Mouse (Mus musculus): ENCODE results near the gene Mrpl45. TPM values are rescaled to one million over a fixed set of nuclear protein-coding genes. Genes with fewer than 3 reads are reported as not detected.
A peak's percentile ranks its signal among the peaks of the same experiment; 100 is the strongest.
"Not testable (repeated sequence)": the region's sequence is repeated elsewhere in the genome, so short reads cannot be mapped to it uniquely, and the experiment has no call there.

Gene Mrpl45
- polyA plus RNA-seq, 1 experiment from 2014 or later: 43.0 TPM

DNA sequence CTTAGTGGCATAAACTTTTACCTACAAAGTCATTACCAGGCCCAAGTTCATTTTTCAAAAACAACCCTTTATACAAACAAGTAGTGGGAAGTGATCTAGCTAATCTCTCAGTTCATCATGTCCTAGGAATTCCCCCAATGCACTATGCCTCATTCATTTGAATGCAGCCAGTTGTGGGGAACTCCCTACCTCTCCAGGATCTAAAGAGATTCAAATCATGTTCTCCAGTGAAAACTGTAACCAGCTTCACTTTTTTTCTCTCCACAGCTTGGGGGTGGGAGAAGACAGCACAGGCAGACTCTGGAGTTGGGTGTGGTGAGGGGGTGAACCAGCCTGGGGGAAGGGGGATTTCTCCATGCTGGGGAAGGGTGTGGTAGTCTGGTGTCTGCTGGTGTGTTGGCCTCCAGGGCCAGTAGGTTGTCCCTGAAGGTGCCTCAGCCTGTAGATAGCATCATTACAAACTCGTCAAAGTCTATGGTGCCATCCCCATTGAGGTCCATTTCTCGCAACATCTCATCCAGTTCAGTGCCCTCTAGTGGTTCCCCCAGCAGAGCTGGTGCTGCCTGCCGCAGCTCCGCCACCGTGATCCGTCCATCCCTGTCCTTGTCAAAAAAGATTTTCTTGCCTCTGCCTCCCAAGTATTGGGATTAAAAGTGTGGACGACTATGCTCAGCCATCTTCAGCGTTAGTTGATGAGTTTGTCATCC lies 6.5 kb downstream of the Mrpl45 start:
- H3K9me3 ChIP-seq (ENCODE audit: control insufficient read depth, low read length); H3K4me3 ChIP-seq (ENCODE audit: low read length); H3K4me2 ChIP-seq (ENCODE audit: low read depth, low read length); H3K27me3 ChIP-seq (ENCODE audit: control insufficient read depth, insufficient read depth, low read depth, low read length); H3K27ac ChIP-seq (ENCODE audit: low read length); H3K9ac ChIP-seq (ENCODE audit: low read length); ATAC-seq (ENCODE audit: low read depth); H3K4me1 ChIP-seq (replicated peaks; ENCODE audit: control insufficient read depth, insufficient read depth, low read length): not testable (repeated sequence)
- 82% methylated on average over 8 of the region's 8 CpGs for WGBS
- peaks cover 23% of the 10 kb centered on the region for H3K36me3 ChIP-seq (ENCODE audit: control insufficient read depth, insufficient read depth, low read length)

DNA sequence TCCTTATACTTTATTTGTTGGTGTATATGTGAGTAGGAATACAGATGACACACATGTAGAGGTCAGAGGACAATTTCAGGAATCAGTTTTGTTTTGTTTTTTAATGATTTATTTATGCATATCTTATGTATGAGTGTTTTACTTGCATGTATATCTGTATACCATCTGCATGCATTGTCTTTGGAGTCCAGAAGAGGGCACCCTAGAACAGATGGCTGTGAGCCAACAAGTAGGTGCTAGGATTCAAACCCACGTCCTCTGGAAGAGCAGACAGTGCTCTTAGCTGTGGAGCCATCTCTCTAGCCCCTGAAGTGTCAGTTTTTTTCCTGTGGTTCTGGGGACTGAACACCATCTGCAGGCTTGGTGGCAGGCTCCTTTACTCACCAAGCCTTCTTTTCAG lies 9.7 kb downstream of the Mrpl45 start:
- H3K9ac ChIP-seq (ENCODE audit: low read length): no peak overlapping the region
- no peak overlapping the region for H3K27ac ChIP-seq (ENCODE audit: low read length)
- no peak for ATAC-seq (ENCODE audit: low read depth)
- H3K4me3 ChIP-seq (ENCODE audit: low read length): no peak overlapping the region
- WGBS: 59% methylated on average over 1 of the region's 1 CpGs
- no peak overlapping the region for H3K4me2 ChIP-seq (ENCODE audit: low read depth, low read length)
- H3K36me3 ChIP-seq (ENCODE audit: control insufficient read depth, insufficient read depth, low read length): peaks cover 33% of the 10 kb centered on the region
- no peaks in the 10 kb centered on the region for H3K27me3 ChIP-seq (ENCODE audit: control insufficient read depth, insufficient read depth, low read depth, low read length)
- H3K9me3 ChIP-seq (ENCODE audit: control insufficient read depth, low read length): no peaks in the 10 kb centered on the region
- H3K4me1 ChIP-seq (replicated peaks; ENCODE audit: control insufficient read depth, insufficient read depth, low read length): no peaks in the 10 kb centered on the region

DNA sequence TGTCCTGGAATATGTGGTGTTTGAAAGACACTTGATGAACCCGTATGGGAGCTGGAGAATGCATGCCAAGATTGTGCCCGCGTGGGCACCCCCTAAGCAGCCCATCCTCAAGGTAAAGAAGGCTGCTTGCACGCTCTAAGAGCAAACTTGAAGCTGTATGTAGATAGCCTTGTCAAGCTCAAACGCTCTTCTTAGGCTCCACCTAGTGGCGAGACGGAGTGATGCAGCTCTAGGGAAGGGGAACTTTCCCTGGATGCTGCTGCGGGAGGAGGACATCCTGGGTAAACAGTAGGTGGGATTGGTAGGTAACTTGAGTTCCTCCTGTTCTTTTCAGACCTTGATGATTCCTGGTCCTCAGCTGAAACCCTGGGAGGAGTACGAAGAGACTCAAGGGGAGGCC lies 12.6 kb downstream of the Mrpl45 start:
- H3K9ac ChIP-seq (ENCODE audit: low read length): no peak overlapping the region
- peak; percentile 65 for ATAC-seq (ENCODE audit: low read depth)
- no peaks in the 10 kb centered on the region for H3K27me3 ChIP-seq (ENCODE audit: control insufficient read depth, insufficient read depth, low read depth, low read length)
- no peak overlapping the region for H3K4me3 ChIP-seq (ENCODE audit: low read length)
- 20% methylated on average over 9 of the region's 9 CpGs for WGBS
- H3K4me1 ChIP-seq (replicated peaks; ENCODE audit: control insufficient read depth, insufficient read depth, low read length): no peaks in the 10 kb centered on the region
- no peaks in the 10 kb centered on the region for H3K9me3 ChIP-seq (ENCODE audit: control insufficient read depth, low read length)
- peaks cover 31% of the 10 kb centered on the region for H3K36me3 ChIP-seq (ENCODE audit: control insufficient read depth, insufficient read depth, low read length)
- no peak overlapping the region for H3K27ac ChIP-seq (ENCODE audit: low read length)
- no peak overlapping the region for H3K4me2 ChIP-seq (ENCODE audit: low read depth, low read length)

DNA sequence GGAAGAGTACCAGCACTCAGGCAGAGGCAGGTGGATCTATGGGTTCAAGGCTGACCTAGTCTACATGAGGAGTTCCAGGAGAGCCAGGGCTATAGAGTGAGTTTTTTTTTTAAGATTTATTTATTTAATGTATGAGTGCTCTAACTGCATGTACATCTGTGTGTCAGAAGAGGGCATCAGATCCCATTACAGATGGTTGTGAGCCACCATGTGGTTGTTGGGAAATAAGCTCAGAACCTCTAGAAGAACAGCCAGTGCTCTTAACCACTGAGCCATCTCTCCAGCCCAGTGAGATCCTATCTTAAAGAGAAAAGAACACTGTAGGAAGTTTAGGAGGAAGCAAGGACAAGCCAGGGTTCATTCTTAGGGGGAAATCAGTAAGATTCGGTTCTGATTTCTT lies 14.8 kb downstream of the Mrpl45 start:
- H3K27me3 ChIP-seq (ENCODE audit: control insufficient read depth, insufficient read depth, low read depth, low read length): no peaks in the 10 kb centered on the region
- H3K4me2 ChIP-seq (ENCODE audit: low read depth, low read length): no peak overlapping the region
- peaks cover 23% of the 10 kb centered on the region for H3K36me3 ChIP-seq (ENCODE audit: control insufficient read depth, insufficient read depth, low read length)
- H3K4me3 ChIP-seq (ENCODE audit: low read length): no peak overlapping the region
- H3K27ac ChIP-seq (ENCODE audit: low read length): no peak overlapping the region
- H3K4me1 ChIP-seq (replicated peaks; ENCODE audit: control insufficient read depth, insufficient read depth, low read length): peaks cover 2% of the 10 kb centered on the region; the same call in 1 of the 2 replicates
- WGBS: 93% methylated on average over 1 of the region's 1 CpGs
- no peak overlapping the region for H3K9ac ChIP-seq (ENCODE audit: low read length)
- no peaks in the 10 kb centered on the region for H3K9me3 ChIP-seq (ENCODE audit: control insufficient read depth, low read length)
- no peak for ATAC-seq (ENCODE audit: low read depth)

DNA sequence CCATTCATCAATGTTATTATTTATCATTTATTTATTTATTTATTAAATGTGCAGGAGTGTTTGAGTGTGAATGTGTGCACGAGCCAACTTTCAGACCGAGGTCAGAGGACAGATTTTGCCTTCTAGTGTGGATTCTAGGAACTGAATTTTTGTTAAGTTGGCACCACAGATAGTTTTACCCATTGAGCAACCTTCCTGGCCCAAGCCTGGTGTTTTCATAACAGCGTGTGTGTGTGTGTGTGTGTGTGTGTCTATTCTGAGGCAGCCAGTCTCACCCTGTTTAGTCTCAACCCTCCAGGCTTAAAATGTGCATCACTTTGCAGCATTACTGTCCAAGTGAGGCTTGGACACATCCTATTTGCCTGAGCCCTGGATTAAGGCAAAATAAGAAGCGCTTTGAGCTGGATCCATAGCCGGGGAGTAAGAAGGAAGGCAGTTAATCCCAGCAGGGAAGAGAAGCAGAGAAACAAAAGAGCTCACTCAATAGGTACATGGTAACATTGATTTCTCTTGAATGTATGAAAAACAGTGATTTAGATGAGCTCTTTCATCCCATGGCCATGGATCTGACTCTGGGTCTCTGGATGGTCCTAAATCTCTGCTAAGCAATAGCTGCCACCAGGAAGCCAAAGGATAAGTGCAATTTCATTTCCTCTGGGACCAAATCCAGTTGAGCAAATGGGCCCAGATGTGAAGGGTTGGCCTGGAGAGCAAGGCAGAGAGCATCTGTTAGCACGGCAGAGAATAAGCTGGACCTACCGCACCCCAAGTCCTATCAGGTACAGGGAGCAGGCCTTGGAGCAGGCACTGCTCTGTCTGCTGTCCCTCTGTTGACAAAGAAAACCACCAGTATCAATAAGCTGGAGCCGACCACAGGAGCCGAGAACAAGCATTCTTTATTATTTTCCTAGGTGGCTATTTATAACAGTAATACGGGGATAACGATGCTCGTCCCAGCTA lies 16.0 kb downstream of the Mrpl45 start:
- Histone ChIP-seq H3K27me3 (ENCODE audit: control insufficient read depth, insufficient read depth, low read depth, low read length) (no peaks in the 10 kb centered on the region), H3K4me2 (ENCODE audit: low read depth, low read length) (no peak overlapping the region), H3K4me1 (replicated peaks; ENCODE audit: control insufficient read depth, insufficient read depth, low read length) (peaks cover 2% of the 10 kb centered on the region; the same call in 1 of the 2 replicates), H3K9ac (ENCODE audit: low read length) (no peak overlapping the region), H3K9me3 (ENCODE audit: control insufficient read depth, low read length) (no peaks in the 10 kb centered on the region), H3K4me3 (ENCODE audit: low read length) (no peak overlapping the region), H3K36me3 (ENCODE audit: control insufficient read depth, insufficient read depth, low read length) (peaks cover 15% of the 10 kb centered on the region), H3K27ac (ENCODE audit: low read length) (no peak overlapping the region)
- WGBS: 83% methylated on average over 12 of the region's 12 CpGs
- ATAC-seq (ENCODE audit: low read depth): no peak

DNA sequence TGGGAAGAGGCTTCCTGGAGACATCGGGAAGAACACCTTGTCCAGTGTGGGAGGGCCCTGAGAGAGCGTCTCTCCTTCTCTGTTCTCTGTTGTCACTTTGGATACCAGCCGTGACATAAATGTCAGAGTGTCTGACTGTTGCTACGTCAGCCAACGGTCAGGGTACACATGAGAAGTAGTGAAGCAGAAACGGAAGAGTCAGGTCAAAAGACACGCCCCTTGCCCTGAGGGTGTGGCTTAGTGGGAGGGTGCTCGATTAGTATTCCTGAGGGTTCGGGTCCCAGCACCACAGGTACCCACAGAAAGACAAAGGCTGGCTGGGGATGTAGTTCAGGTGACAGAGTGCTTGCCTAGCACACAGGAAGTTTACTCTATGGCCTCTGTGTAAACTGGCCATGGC lies 17.5 kb downstream of the Mrpl45 start:
- no peak overlapping the region for H3K9ac ChIP-seq (ENCODE audit: low read length)
- 44% methylated on average over 9 of the region's 9 CpGs for WGBS
- ATAC-seq (ENCODE audit: low read depth): no peak
- H3K4me1 ChIP-seq (replicated peaks; ENCODE audit: control insufficient read depth, insufficient read depth, low read length): peaks cover 8% of the 10 kb centered on the region
- no peak overlapping the region for H3K27ac ChIP-seq (ENCODE audit: low read length)
- no peak overlapping the region for H3K4me2 ChIP-seq (ENCODE audit: low read depth, low read length)
- no peaks in the 10 kb centered on the region for H3K9me3 ChIP-seq (ENCODE audit: control insufficient read depth, low read length)
- no peak overlapping the region for H3K4me3 ChIP-seq (ENCODE audit: low read length)
- H3K27me3 ChIP-seq (ENCODE audit: control insufficient read depth, insufficient read depth, low read depth, low read length): no peaks in the 10 kb centered on the region
- peaks cover 10% of the 10 kb centered on the region for H3K36me3 ChIP-seq (ENCODE audit: control insufficient read depth, insufficient read depth, low read length)

DNA sequence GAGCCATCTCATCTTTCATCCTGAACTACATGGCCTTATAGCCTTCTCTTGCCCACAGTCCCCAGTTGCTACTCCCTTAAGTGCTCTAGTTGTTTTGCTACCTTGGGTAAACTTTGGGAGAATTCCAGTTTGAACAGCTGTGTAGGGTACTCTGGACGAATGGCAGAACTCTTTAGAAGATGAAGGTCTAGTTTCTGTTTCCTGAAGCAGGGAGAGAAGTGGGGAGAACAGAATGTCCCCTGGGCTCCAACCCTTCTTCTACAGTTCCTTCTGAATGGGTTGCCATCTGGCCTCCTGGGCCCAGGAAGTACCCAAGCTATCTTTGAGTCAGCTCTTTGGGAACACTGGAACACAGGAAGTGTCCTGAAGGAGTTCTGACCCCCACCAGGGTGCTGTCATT lies 18.4 kb downstream of the Mrpl45 start:
- Histone ChIP-seq H3K9ac (ENCODE audit: low read length) (no peak overlapping the region), H3K9me3 (ENCODE audit: control insufficient read depth, low read length) (no peaks in the 10 kb centered on the region), H3K27me3 (ENCODE audit: control insufficient read depth, insufficient read depth, low read depth, low read length) (no peaks in the 10 kb centered on the region), H3K36me3 (ENCODE audit: control insufficient read depth, insufficient read depth, low read length) (peaks cover 3% of the 10 kb centered on the region), H3K4me3 (ENCODE audit: low read length) (no peak overlapping the region), H3K4me2 (ENCODE audit: low read depth, low read length) (no peak overlapping the region), H3K27ac (ENCODE audit: low read length) (peak overlapping the region; percentile 13; the same call in 1 of the 2 replicates), H3K4me1 (replicated peaks; ENCODE audit: control insufficient read depth, insufficient read depth, low read length) (peaks cover 16% of the 10 kb centered on the region)
- ATAC-seq (ENCODE audit: low read depth): no peak
- 24% methylated on average over 1 of the region's 1 CpGs for WGBS

DNA sequence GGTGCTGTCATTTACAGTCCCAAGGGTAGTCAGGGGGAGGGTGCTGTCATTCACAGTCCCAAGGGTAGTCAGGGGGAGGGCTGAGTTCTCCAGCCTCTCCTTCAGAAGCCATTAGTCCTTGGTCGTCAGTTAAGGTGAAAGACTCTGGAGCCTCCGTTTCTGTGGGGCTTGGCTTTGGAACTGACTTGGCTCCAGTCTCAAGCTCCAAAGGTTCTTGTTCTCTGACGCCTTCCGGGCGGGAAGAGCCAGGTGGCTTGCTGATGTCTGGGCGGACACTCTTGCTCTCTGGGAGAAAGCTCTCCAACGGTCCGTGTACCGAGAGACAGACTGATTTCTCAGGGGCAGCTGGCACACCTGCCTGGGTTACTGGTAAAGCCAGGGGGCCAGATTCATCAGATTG lies 18.9 kb downstream of the Mrpl45 start:
- no peaks in the 10 kb centered on the region for H3K36me3 ChIP-seq (ENCODE audit: control insufficient read depth, insufficient read depth, low read length)
- WGBS: 73% methylated on average over 9 of the region's 9 CpGs
- ATAC-seq (ENCODE audit: low read depth): no peak
- H3K4me1 ChIP-seq (replicated peaks; ENCODE audit: control insufficient read depth, insufficient read depth, low read length): peaks cover 19% of the 10 kb centered on the region
- H3K27me3 ChIP-seq (ENCODE audit: control insufficient read depth, insufficient read depth, low read depth, low read length): no peaks in the 10 kb centered on the region
- H3K4me2 ChIP-seq (ENCODE audit: low read depth, low read length): no peak overlapping the region
- no peak overlapping the region for H3K4me3 ChIP-seq (ENCODE audit: low read length)
- no peak overlapping the region for H3K9ac ChIP-seq (ENCODE audit: low read length)
- no peak overlapping the region; the same call in 1 of the 2 replicates for H3K27ac ChIP-seq (ENCODE audit: low read length)
- H3K9me3 ChIP-seq (ENCODE audit: control insufficient read depth, low read length): no peaks in the 10 kb centered on the region

DNA sequence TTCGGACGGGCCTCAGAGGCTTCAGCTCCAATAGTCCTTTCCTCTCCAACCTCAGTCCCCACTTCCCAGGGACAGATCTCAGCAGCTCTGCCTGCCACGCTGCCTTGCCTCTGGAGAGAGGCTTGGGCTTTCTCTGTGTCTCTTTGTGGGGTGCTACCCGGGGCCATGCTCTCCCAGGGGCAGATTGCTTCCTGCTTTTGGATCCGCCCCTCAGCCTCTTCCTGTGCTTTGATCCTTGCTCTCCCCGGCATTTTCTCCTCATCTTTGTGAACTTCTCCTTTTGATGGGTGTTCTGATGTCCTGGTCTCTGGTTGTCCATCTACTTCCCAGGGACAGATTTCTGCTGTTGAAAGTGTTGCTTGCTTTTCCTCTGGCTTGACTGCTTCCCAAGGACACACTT lies 20.7 kb downstream of the Mrpl45 start:
- no peak overlapping the region for H3K4me3 ChIP-seq (ENCODE audit: low read length)
- no peak for ATAC-seq (ENCODE audit: low read depth)
- H3K4me2 ChIP-seq (ENCODE audit: low read depth, low read length): no peak overlapping the region
- 42% methylated on average over 6 of the region's 6 CpGs for WGBS
- no peak overlapping the region for H3K27ac ChIP-seq (ENCODE audit: low read length)
- no peaks in the 10 kb centered on the region for H3K36me3 ChIP-seq (ENCODE audit: control insufficient read depth, insufficient read depth, low read length)
- H3K4me1 ChIP-seq (replicated peaks; ENCODE audit: control insufficient read depth, insufficient read depth, low read length): peaks cover 19% of the 10 kb centered on the region
- H3K9ac ChIP-seq (ENCODE audit: low read length): no peak overlapping the region
- no peaks in the 10 kb centered on the region for H3K27me3 ChIP-seq (ENCODE audit: control insufficient read depth, insufficient read depth, low read depth, low read length)
- H3K9me3 ChIP-seq (ENCODE audit: control insufficient read depth, low read length): no peaks in the 10 kb centered on the region
